Mouse (Mus musculus): ENCODE measurements at regions not wholly inside any gene's neighbourhood (a gene's known extent, or its start where the extent isn't known, plus 50 kb on each side); places are given as distances from the start of the nearest gene placed in this dataset.

- no peaks in the 10 kb centered on the region for H3K36me3 ChIP-seq (ENCODE audit: control insufficient read depth, insufficient read depth)
- no peaks in the 10 kb centered on the region for H3K79me2 ChIP-seq (ENCODE audit: control insufficient read depth, insufficient read depth)
- no peak overlapping the region for H3K4me2 ChIP-seq (ENCODE audit: low read depth)
- TF ChIP-seq MAX (IDR thresholded peaks at IDR 0.05; ENCODE audit: low read depth) (no peak), SRF (IDR thresholded peaks at IDR 0.05; ENCODE audit: control insufficient read depth, insufficient read length, low read depth) (no peak), MYOG (IDR thresholded peaks at IDR 0.05; ENCODE audit: control insufficient read depth in 1 of 3, insufficient read depth in 1 of 3, insufficient read length in 2 of 3, low read depth in 2 of 3) (no peak), POLR2AphosphoS2 (IDR thresholded peaks at IDR 0.05; ENCODE audit: insufficient read length, low read depth) (no peak)
- no peak overlapping the region for H3ac ChIP-seq (ENCODE audit: control insufficient read depth, insufficient read length)
- no peak overlapping the region for H3K4me3 ChIP-seq
- H3K27me3 ChIP-seq (ENCODE audit: control insufficient read depth, insufficient read depth, insufficient read length) = peaks cover 30% of the 10 kb centered on the region
These were observed 70.0 kb upstream of the 4931429L15Rik start for GRCm38 (mm10) chr9:46389741-46390140.

- TF ChIP-seq POLR2AphosphoS2 (IDR thresholded peaks at IDR 0.05; ENCODE audit: insufficient read length, low read depth) = no peak
- no peak for TF ChIP-seq POLR2A (IDR thresholded peaks at IDR 0.05; ENCODE audit: insufficient read length, low read depth)
- no peak for TF ChIP-seq MAX (IDR thresholded peaks at IDR 0.05; ENCODE audit: low read depth)
- no peak for TF ChIP-seq MYOG (IDR thresholded peaks at IDR 0.05; ENCODE audit: control insufficient read depth in 1 of 3, insufficient read depth in 1 of 3, insufficient read length in 2 of 3, low read depth in 2 of 3)
- no peak for TF ChIP-seq SRF (IDR thresholded peaks at IDR 0.05; ENCODE audit: control insufficient read depth, insufficient read length, low read depth)
- TF ChIP-seq MYOD1 (IDR thresholded peaks at IDR 0.05; ENCODE audit: control insufficient read depth in 1 of 3, insufficient read length in 2 of 3, low read depth in 2 of 3) = no peak
- TF ChIP-seq E2F4 (IDR thresholded peaks at IDR 0.05; ENCODE audit: insufficient read depth) = no peak
- TF ChIP-seq REST (IDR thresholded peaks at IDR 0.05; ENCODE audit: insufficient read depth, insufficient read length) = no peak
- Histone ChIP-seq H3ac (ENCODE audit: control insufficient read depth, insufficient read length) (no peak overlapping the region), H3K4me2 (ENCODE audit: low read depth) (no peak overlapping the region), H3K79me2 (ENCODE audit: control insufficient read depth, insufficient read depth) (no peaks in the 10 kb centered on the region), H3K36me3 (ENCODE audit: control insufficient read depth, insufficient read depth) (no peaks in the 10 kb centered on the region), H3K27me3 (ENCODE audit: control insufficient read depth, insufficient read depth, insufficient read length) (peaks cover 29% of the 10 kb centered on the region), H3K4me3 (no peak overlapping the region)
These were observed 69.2 kb upstream of the 4931429L15Rik start for GRCm38 (mm10) chr9:46388677-46389676.

DNA sequence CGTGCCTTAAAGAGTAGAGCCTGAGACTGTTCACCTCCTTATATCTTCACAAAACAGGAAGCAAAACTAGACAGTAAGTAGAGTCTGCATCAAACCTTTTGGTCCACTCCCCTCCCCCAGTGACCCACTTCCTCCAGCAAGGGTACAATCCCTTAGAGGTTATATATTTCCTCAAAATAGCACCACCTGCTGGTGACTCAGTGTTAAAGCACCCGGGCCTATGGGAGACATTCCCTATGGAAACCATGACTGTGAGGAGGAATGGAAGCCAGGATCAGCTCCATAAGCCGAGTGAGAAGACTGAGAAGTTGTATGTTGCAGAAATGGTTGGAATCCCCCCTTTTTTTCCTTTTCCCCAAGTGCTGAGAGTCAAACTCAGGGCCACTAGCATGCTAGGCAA, 66.5 kb upstream of the 4931429L15Rik start:
- H3K79me2 ChIP-seq (ENCODE audit: control insufficient read depth, insufficient read depth) = no peaks in the 10 kb centered on the region
- no peaks in the 10 kb centered on the region for H3K36me3 ChIP-seq (ENCODE audit: control insufficient read depth, insufficient read depth)
- no peak overlapping the region for H3ac ChIP-seq (ENCODE audit: control insufficient read depth, insufficient read length)
- H3K27me3 ChIP-seq (ENCODE audit: control insufficient read depth, insufficient read depth, insufficient read length) = peaks cover 26% of the 10 kb centered on the region
- H3K4me3 ChIP-seq = no peak overlapping the region
- TF ChIP-seq CEBPB (IDR thresholded peaks at IDR 0.05; ENCODE audit: insufficient read depth, poor library complexity, severe bottlenecking) (no peak), MYOG (IDR thresholded peaks at IDR 0.05; ENCODE audit: control insufficient read depth in 1 of 3, insufficient read depth in 1 of 3, insufficient read length in 2 of 3, low read depth in 2 of 3) (no peak), POLR2AphosphoS2 (IDR thresholded peaks at IDR 0.05; ENCODE audit: insufficient read length, low read depth) (no peak), SRF (IDR thresholded peaks at IDR 0.05; ENCODE audit: control insufficient read depth, insufficient read length, low read depth) (no peak), MAX (IDR thresholded peaks at IDR 0.05; ENCODE audit: low read depth) (no peak), USF1 (IDR thresholded peaks at IDR 0.05; ENCODE audit: low read depth) (no peak), MYOD1 (IDR thresholded peaks at IDR 0.05; ENCODE audit: control insufficient read depth in 1 of 3, insufficient read length in 2 of 3, low read depth in 2 of 3) (no peak), TCF12 (IDR thresholded peaks at IDR 0.05; ENCODE audit: insufficient read depth, poor library complexity, severe bottlenecking) (no peak), REST (IDR thresholded peaks at IDR 0.05; ENCODE audit: insufficient read depth, insufficient read length) (no peak), POLR2A (IDR thresholded peaks at IDR 0.05; ENCODE audit: insufficient read length, low read depth) (no peak), E2F4 (IDR thresholded peaks at IDR 0.05; ENCODE audit: insufficient read depth) (no peak), TCF3 (IDR thresholded peaks at IDR 0.05; ENCODE audit: insufficient read length, low read depth) (no peak)
- no peak overlapping the region for H3K4me2 ChIP-seq (ENCODE audit: low read depth)

- no peak for TF ChIP-seq REST (IDR thresholded peaks at IDR 0.05; ENCODE audit: insufficient read depth, insufficient read length)
- TF ChIP-seq CEBPB (IDR thresholded peaks at IDR 0.05; ENCODE audit: insufficient read depth, poor library complexity, severe bottlenecking) = no peak
- TF ChIP-seq MAX (IDR thresholded peaks at IDR 0.05; ENCODE audit: low read depth) = no peak
- TF ChIP-seq POLR2A (IDR thresholded peaks at IDR 0.05; ENCODE audit: insufficient read length, low read depth) = no peak
- TF ChIP-seq MYOD1 (IDR thresholded peaks at IDR 0.05; ENCODE audit: control insufficient read depth in 1 of 3, insufficient read length in 2 of 3, low read depth in 2 of 3) = no peak
- TF ChIP-seq USF1 (IDR thresholded peaks at IDR 0.05; ENCODE audit: low read depth) = no peak
- TF ChIP-seq TCF3 (IDR thresholded peaks at IDR 0.05; ENCODE audit: insufficient read length, low read depth) = no peak
- TF ChIP-seq SRF (IDR thresholded peaks at IDR 0.05; ENCODE audit: control insufficient read depth, insufficient read length, low read depth) = no peak
- no peak for TF ChIP-seq POLR2AphosphoS2 (IDR thresholded peaks at IDR 0.05; ENCODE audit: insufficient read length, low read depth)
- TF ChIP-seq TCF12 (IDR thresholded peaks at IDR 0.05; ENCODE audit: insufficient read depth, poor library complexity, severe bottlenecking) = no peak
- TF ChIP-seq E2F4 (IDR thresholded peaks at IDR 0.05; ENCODE audit: insufficient read depth) = no peak
- no peak for TF ChIP-seq MYOG (IDR thresholded peaks at IDR 0.05; ENCODE audit: control insufficient read depth in 1 of 3, insufficient read depth in 1 of 3, insufficient read length in 2 of 3, low read depth in 2 of 3)
These were observed 61.6 kb upstream of the 4931429L15Rik start for GRCm38 (mm10) chr9:46381342-46381741.

More at GRCm38 (mm10) chr9:46381342-46381741, 61.6 kb upstream of the 4931429L15Rik start:
- peaks cover 5% of the 10 kb centered on the region for H3K27me3 ChIP-seq (ENCODE audit: control insufficient read depth, insufficient read depth, insufficient read length)
- H3K4me2 ChIP-seq (ENCODE audit: low read depth) = no peak overlapping the region
- H3K79me2 ChIP-seq (ENCODE audit: control insufficient read depth, insufficient read depth) = no peaks in the 10 kb centered on the region
- no peak overlapping the region for H3ac ChIP-seq (ENCODE audit: control insufficient read depth, insufficient read length)
- no peak overlapping the region for H3K4me3 ChIP-seq
- no peaks in the 10 kb centered on the region for H3K36me3 ChIP-seq (ENCODE audit: control insufficient read depth, insufficient read depth)
